Mouse (Mus musculus): ENCODE results near the gene Krt13. TPM values are rescaled to one million over a fixed set of nuclear protein-coding genes. Genes with fewer than 3 reads are reported as not detected.

Krt13 gene
- total and polyA plus RNA-seq, 3 experiments, result not detected

DNA sequence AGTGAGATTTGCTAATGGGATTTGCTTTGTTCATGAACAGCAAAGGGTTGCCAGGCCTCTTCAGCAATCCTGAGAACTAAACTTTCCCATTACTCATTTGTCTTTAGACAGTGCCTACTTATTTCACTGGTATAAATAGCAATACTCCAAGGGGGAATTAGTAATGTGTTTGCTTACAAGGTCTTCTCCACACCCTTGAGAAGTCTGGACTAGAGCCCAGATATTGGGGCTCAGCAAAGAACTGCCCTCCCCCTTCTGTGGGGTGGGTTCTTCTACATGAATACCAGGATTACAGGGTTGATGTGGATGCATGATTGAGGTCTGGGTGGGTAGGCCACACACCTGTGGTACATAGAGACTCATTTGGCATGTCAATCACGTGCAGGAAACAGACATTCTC is 47.5 kb downstream of the Krt13 start:
- no peak overlapping the region for H3K9ac ChIP-seq (ENCODE audit: low read depth, low read length)
- H3K27ac ChIP-seq, result no peak overlapping the region
- DNase-seq, result no peak
- no peaks in the 10 kb centered on the region for H3K36me3 ChIP-seq (ENCODE audit: control insufficient read depth, insufficient read depth, low read length)
- no peak overlapping the region for H3K4me3 ChIP-seq
- intact Hi-C loops (cut with DNase I), result no loop called here
- 49% methylated on average over 1 of the region's 1 CpGs for WGBS
- no peaks in the 10 kb centered on the region for H3K4me1 ChIP-seq (ENCODE audit: control insufficient read depth, insufficient read depth, low read length)
- H3K27me3 ChIP-seq (ENCODE audit: control insufficient read depth, insufficient read depth, low read length), result no peaks in the 10 kb centered on the region
- no peak for TF ChIP-seq EP300 (IDR thresholded peaks at IDR 0.05; ENCODE audit: insufficient read depth, low read depth, low read length)
- no peak for TF ChIP-seq CTCF (IDR thresholded peaks at IDR 0.05)
- TF ChIP-seq POLR2A (IDR thresholded peaks at IDR 0.05; ENCODE audit: insufficient read depth, low read depth, low read length), result no peak
- no peaks in the 10 kb centered on the region for H3K79me2 ChIP-seq (replicated peaks; ENCODE audit: control insufficient read depth, insufficient read depth, low read length)

Other genes starting within 250 kb of the Krt13 start
- gene Krtap9-1, start 248.2 kb downstream of the Krt13 start, total RNA-seq (2021), result not detected
- not detected in 2 replicates for gene Krtap9-1, start 248.2 kb downstream of the Krt13 start, polyA plus RNA-seq (2012; rRNA removed)
- not detected for gene Gm11567, start 242.4 kb downstream of the Krt13 start, total RNA-seq (2021)
- not detected in 2 replicates for gene Gm11567, start 242.4 kb downstream of the Krt13 start, polyA plus RNA-seq (2012; rRNA removed)
- gene Krtap31-1, start 213.6 kb downstream of the Krt13 start, total RNA-seq (2021), result not detected
- not detected in 2 replicates for gene Krtap31-1, start 213.6 kb downstream of the Krt13 start, polyA plus RNA-seq (2012; rRNA removed)
- gene Gm11565, start 206.8 kb downstream of the Krt13 start, total RNA-seq (2021), result not detected
- gene Gm11565, start 206.8 kb downstream of the Krt13 start, polyA plus RNA-seq (2012; rRNA removed), result not detected in 2 replicates
- gene Krtap31-2, start 185.3 kb downstream of the Krt13 start, total RNA-seq (2021), result not detected
- not detected in 2 replicates for gene Krtap31-2, start 185.3 kb downstream of the Krt13 start, polyA plus RNA-seq (2012; rRNA removed)
- not detected for gene Krtap9-5, start 173.1 kb downstream of the Krt13 start, total RNA-seq (2021)
- gene Krtap9-5, start 173.1 kb downstream of the Krt13 start, polyA plus RNA-seq (2012; rRNA removed), result not detected in 2 replicates
- gene Krtap29-1, start 142.5 kb downstream of the Krt13 start, total RNA-seq (2021), result not detected
- not detected in 2 replicates for gene Krtap29-1, start 142.5 kb downstream of the Krt13 start, polyA plus RNA-seq (2012; rRNA removed)
- not detected for gene Krtap16-1, start 135.0 kb downstream of the Krt13 start, total RNA-seq (2021)
- gene Krtap16-1, start 135.0 kb downstream of the Krt13 start, polyA plus RNA-seq (2012; rRNA removed), result not detected in 2 replicates
- gene Krtap17-1, start 127.6 kb downstream of the Krt13 start, total RNA-seq (2021), result not detected
- not detected in 2 replicates for gene Krtap17-1, start 127.6 kb downstream of the Krt13 start, polyA plus RNA-seq (2012; rRNA removed)
- gene Krt33a, start 105.4 kb downstream of the Krt13 start, total RNA-seq (2021), result not detected
- gene Krt33a, start 105.4 kb downstream of the Krt13 start, polyA plus RNA-seq (2012; rRNA removed), result not detected in 2 replicates
- not detected for gene Krt33b, start 91.7 kb downstream of the Krt13 start, total RNA-seq (2021)
- not detected in 2 replicates for gene Krt33b, start 91.7 kb downstream of the Krt13 start, polyA plus RNA-seq (2012; rRNA removed)
- not detected for gene Krt34, start 80.0 kb downstream of the Krt13 start, total RNA-seq (2021)
- not detected in 2 replicates for gene Krt34, start 80.0 kb downstream of the Krt13 start, polyA plus RNA-seq (2012; rRNA removed)
- not detected for gene Krt31, start 71.0 kb downstream of the Krt13 start, total RNA-seq (2021)
- 0.08 TPM in 1 of 2 replicates, not detected in the other for gene Krt31, start 71.0 kb downstream of the Krt13 start, polyA plus RNA-seq (2012; rRNA removed)
- not detected for gene Krt32, start 33.3 kb downstream of the Krt13 start, total RNA-seq (2021)
- gene Krt32, start 33.3 kb downstream of the Krt13 start, polyA plus RNA-seq (2012; rRNA removed), result not detected in 2 replicates
- gene Krt35, start 25.3 kb downstream of the Krt13 start, total RNA-seq (2021), result not detected
- gene Krt35, start 25.3 kb downstream of the Krt13 start, polyA plus RNA-seq (2012; rRNA removed), result not detected in 2 replicates
- gene Krt36, start 15.9 kb downstream of the Krt13 start, total RNA-seq (2021), result not detected
- gene Krt36, start 15.9 kb downstream of the Krt13 start, polyA plus RNA-seq (2012; rRNA removed), result 0.15 TPM in 1 of 2 replicates, not detected in the other
- under 1 TPM in 1 of 2 experiments, not detected in 1; 0.23 TPM for gene Krt15, start 14.4 kb upstream of the Krt13 start, total RNA-seq (2021)
- gene Krt15, start 14.4 kb upstream of the Krt13 start, polyA plus RNA-seq (2012; rRNA removed), result 0.26 and 5.0 TPM in 2 replicates
- 1 to 10 TPM; 6.9 to 8.5 TPM for gene Krt19, start 27.1 kb upstream of the Krt13 start, total RNA-seq (2021)
- gene Krt19, start 27.1 kb upstream of the Krt13 start, polyA plus RNA-seq (2012; rRNA removed), result 8.0 and 27.0 TPM in 2 replicates
- gene Krt9, start 71.7 kb upstream of the Krt13 start, total RNA-seq (2021), result not detected
- gene Krt9, start 71.7 kb upstream of the Krt13 start, polyA plus RNA-seq (2012; rRNA removed), result not detected in 2 replicates
- under 1 TPM in 1 of 2 experiments, not detected in 1; 0.31 TPM for gene Krt14, start 86.0 kb upstream of the Krt13 start, total RNA-seq (2021)
- gene Krt14, start 86.0 kb upstream of the Krt13 start, polyA plus RNA-seq (2012; rRNA removed), result 0.44 and 0.47 TPM in 2 replicates
- gene Krt16, start 127.3 kb upstream of the Krt13 start, total RNA-seq (2021), result not detected
- gene Krt16, start 127.3 kb upstream of the Krt13 start, polyA plus RNA-seq (2012; rRNA removed), result not detected in 2 replicates
- gene Krt17, start 139.5 kb upstream of the Krt13 start, total RNA-seq (2021), result not detected
- 0.61 TPM in 1 of 2 replicates, not detected in the other for gene Krt17, start 139.5 kb upstream of the Krt13 start, polyA plus RNA-seq (2012; rRNA removed)
- not detected for gene Krt42, start 148.3 kb upstream of the Krt13 start, total RNA-seq (2021)
- not detected in 2 replicates for gene Krt42, start 148.3 kb upstream of the Krt13 start, polyA plus RNA-seq (2012; rRNA removed)
- gene Eif1, start 198.3 kb upstream of the Krt13 start, total RNA-seq (2021), result 1,000 to 10,000 TPM; 1,735 to 2,054 TPM
- gene Eif1, start 198.3 kb upstream of the Krt13 start, polyA plus RNA-seq (2012; rRNA removed), result 195 and 341 TPM in 2 replicates
- not detected for gene Gast, start 212.8 kb upstream of the Krt13 start, total RNA-seq (2021)
- not detected in 2 replicates for gene Gast, start 212.8 kb upstream of the Krt13 start, polyA plus RNA-seq (2012; rRNA removed)
- gene Hap1, start 234.6 kb upstream of the Krt13 start, total RNA-seq (2021), result 1 to 10 TPM; 1.3 to 1.5 TPM
- gene Hap1, start 234.6 kb upstream of the Krt13 start, polyA plus RNA-seq (2012; rRNA removed), result 0.97 and 1.4 TPM in 2 replicates